Mouse (Mus musculus): ENCODE measurements around the gene Srl. TPM values are rescaled to one million over a fixed set of nuclear protein-coding genes. Genes with fewer than 3 reads are reported as not detected.
"Not testable (repeated sequence)": the region's sequence is repeated elsewhere in the genome, so short reads cannot be mapped to it uniquely, and the experiment has no call there.

Srl gene
- 7.7 and 8.1 TPM in 2 replicates for polyA plus RNA-seq (2012; rRNA removed)

DNA sequence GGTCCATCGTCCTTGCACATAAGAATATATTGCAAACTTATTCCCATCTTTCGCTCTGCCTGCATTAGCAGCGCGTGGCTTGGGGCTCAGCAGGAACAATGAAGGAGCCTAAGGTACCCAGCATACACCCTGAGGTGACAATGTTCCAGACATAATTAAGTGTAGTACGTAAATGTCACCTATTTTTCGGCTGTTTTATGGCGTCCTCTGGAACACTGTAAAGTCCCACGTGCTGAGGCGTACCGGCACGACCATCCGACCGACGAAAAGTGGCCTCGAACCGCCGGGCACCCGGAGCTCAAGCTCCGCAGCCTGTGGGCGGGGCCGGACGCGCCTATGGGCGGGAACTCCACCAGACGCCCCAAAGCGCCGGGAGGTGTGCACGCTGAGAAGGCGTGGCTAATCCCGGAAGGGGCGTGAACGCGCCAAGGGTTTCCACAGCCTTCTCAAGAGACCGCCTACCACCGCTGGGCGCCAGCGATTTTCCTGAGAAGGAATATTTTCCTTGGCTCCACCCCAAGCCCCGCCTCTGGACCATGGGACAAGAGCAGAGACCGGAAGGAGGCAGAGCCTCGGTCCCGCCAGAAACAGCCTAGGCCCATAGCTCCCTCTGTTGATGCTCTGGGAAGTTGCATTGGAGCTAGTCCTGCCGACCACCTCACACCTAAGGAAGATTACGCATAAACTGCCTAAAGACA is at the start of gene Srl:
Gene Srl, minus strand, starts transcription at position 316 of the 698 bp plus-strand sequence.
- DNase-seq (ENCODE audit: extremely low spot score in 1 of 2, low spot score in 1 of 2): peak; percentile 100

DNA sequence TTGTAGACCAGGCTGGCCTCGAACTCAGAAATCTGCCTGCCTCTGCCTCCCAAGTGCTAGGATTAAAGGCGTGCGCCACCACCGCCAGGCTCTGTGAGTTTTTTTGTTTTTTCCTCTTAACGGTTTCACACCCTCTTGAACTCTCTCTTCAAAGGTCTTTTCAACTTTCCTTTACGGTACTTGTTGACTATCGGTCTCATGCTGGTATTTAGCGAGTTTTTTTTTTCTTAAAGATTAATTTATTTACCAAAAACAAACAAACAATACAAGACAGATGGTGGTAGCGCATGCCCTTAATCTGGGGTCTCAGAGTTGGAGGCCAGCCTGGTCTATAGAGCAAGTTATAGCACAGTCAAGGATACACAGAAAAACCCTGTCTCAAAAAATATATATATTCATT is 48.6 kb upstream of the Srl start:
- DNase-seq (ENCODE audit: extremely low spot score in 1 of 2, low spot score in 1 of 2): no peak

DNA sequence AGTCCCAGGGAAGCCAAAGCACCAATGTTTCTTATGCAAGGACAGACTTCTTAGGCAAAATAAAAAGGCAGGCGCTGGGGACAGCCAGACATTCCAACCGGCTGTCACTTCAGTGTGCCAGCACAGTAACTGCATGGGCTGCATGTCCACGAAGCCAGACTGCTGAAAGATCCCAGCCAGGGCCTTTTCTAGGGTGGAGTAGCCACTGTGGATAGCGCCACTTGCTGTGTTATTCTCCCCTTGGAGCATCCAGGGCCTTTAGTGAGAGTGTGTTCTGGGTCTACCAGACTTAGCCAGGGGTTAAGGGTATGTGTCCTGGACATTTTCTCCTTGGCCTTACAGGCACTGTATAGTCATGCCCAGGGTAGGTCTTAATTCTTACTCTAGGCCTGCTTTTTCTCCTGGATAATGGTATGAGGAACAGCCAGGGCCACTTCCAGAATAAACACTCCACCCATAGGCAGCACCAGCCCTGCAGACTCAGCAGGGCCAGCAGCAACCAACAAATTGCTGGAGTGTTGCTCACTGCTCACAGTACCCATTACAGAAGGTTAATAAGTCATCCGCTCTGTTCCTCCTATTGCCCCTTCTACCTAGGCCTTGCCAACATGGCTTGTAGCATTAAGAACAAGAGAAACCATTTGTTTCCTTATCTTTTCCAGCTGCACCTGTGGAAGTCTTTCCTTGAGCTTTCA is 46.0 kb upstream of the Srl start:
- DNase-seq (ENCODE audit: extremely low spot score in 1 of 2, low spot score in 1 of 2): no peak

DNA sequence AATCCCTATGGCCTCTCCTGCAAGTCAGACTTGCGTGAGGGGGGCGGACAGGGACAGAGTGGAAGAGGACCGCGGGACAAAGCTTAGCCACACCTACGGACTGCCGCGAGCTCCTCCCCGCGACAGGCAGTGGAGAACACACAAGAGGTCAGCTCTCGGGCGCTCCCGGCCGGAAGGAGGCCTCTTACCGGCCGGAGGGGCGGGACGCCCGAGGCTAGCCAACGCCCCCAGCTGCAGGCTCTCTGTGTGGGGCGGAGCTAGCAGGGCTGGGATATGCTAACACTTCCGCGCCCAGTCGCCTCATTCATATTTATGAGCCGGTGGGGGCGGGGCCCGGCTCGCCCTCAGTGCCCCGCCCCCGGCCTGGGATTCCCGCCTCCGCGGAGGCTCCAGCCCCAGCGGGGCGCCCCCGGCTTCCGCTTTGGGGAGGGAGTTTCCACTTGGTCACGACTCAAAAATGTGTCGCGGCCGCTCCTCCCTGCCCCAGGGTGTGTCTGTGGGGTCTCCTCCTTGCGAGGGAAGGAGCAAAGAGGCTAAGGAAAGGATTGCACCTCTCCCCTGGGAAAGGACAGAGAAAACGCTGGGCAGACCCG is 45.0 kb upstream of the Srl start:
- DNase-seq (ENCODE audit: extremely low spot score in 1 of 2, low spot score in 1 of 2): peak; percentile 79 to 86

DNA sequence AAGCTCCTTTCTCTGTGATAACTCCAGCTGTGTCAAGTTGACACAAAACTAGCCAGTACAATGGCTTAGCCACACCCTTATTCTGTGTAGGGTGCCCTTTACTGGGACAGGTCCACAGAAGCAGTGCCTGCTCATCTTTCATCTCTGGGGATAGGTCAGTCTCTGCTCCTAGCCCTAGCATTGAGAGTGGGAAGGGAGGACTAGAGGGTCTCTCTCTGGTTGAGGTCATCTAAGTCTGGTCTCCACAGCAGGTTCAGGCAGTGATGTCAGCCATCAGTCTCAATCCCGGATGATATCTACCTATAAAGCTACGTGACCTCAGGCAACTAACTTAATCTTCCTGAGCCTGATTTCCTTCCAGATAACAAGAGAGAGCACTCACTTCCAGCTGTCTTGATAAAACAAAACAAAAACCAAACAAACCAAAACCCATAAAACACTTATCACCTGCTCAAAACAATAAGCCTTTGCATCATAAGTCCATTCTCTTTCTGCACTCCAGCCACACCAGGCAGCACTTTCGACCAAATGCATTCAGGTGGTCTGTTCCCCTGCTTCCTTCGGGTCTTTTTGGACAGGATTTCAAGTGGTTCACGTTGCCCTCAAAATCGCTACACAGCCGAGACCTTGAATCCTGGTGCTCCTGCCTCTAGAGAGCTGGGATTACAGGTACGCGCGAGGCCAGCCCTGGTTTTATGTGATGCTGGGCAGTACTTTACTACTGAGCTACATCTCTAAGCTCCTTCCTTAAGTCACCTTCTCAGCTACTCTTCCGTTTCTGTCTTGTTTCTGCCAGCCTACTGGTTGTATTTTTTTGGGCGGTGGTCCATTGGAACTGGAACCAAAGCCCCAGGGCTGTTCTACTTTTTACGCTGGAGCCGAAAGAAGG is 44.3 kb upstream of the Srl start:
- no peak for DNase-seq (ENCODE audit: extremely low spot score in 1 of 2, low spot score in 1 of 2)

DNA sequence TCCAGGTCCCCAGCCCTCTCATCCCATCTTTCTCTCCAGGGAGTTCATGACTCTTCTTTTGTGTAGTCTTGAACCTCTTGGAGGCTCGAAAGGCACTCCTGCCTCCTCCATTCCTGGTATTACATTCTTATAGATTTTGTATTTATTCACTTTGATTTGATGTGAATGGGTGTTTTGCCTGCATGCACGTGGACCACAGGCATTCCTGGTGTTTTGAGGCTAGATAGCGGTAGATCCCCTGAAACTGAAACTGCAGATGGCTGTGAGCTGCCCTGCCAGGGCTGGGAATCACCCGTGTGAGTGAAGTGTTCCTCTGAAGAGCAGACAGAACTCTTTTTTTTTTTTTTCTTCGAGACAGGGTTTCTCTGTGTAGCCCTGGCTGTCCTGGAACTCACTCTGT is 42.8 kb upstream of the Srl start:
- no peak for DNase-seq (ENCODE audit: extremely low spot score in 1 of 2, low spot score in 1 of 2)

DNA sequence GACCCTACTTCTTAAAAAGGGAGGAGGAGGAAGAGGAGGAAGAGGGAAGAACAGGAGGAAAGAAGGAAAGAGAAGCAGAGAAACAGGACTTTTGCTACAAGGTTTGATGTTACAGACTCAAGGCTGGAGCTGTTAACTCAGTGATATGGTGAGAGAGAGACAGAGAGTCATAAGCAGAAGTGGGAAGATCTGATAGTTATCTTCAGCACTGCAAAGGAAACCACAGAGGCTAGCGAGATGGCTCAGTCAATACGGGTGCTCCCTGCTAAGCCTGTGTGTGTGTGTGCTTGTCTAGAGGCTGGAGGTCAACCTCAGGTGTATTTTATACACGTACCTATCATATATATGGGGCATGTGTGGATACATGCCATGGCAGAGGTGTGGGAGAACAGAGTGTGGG is 42.2 kb upstream of the Srl start:
- DNase-seq (ENCODE audit: extremely low spot score in 1 of 2, low spot score in 1 of 2): no peak

DNA sequence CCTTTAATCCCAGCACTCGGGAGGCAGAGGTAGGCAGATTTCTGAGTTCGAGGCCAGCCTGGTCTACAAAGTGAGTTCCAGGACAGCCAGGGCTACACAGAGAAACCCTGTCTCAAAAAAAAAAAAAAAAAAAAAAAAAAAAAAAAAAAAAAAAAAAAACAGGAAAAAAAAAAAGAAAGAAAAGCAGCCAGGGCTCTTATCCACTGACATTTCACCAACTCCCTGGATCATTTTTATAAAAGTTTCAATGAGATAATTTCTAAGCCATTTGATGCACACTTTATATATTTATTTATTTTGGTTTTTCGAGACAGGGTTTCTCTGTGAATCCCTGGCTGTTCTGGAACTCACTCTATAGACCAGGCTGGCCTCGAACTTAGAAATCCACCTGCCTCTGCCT is 39.6 kb upstream of the Srl start:
- not testable (repeated sequence) for DNase-seq (ENCODE audit: extremely low spot score in 1 of 2, low spot score in 1 of 2)

DNA sequence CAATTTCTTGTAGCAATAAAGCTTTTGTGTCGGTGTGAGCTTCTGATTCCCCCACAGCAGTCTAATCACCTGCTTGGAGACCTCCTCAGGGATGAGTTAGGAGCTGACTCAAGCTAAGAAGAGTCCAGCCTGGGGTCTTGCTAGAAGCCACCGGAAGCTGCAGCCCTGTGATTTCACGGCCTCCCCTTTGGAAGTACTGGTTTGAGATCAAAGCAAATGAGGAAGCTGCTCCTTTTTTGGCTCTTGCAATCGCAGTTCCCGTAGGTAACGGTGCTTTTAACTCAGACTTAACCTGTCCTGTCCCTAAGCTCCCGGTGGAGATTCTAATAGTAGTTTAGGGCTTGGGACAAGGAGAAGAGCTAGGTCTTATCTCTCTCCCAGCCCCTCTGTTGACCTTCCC is 37.0 kb upstream of the Srl start:
- no peak for DNase-seq (ENCODE audit: extremely low spot score in 1 of 2, low spot score in 1 of 2)

DNA sequence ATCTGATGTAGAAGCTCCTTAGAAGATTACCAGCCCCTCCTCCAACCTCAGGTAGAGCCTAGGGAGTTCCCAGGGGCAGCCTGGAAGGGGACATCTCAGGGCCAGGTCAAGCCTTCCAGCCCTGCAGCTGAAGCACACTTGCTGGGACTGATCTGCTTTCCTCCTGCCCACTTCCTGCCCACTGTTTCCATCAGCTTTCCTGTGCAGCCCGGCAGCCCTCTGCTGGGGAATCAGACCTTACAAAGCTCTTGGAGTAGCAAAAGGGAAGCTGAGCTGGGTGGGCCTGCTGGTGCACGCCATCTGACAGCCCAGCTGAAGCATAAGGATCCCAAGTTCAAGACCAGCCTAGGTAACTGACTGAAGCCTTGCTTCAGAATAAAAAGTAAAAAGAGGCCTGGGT is 35.3 kb upstream of the Srl start:
- DNase-seq (ENCODE audit: extremely low spot score in 1 of 2, low spot score in 1 of 2): no peak

DNA sequence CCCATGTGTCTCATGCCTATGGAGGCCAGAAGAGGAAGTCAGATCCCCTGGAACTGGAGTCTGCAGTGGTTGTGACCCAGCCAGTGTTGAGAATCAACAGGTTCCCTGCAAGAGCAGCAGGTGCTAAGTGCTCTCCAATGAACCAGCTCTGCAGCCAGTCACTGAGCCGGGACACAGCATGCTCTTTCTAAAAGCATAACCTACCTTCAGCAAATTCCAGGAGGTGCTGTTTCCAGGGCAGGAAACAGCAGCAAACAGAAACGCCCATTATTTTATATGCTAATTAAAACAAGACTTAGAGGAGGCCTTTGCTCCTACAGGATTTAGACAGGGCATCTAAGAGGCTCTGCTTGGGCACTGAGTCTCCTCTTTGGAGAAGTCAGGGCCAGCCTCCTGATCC is 34.4 kb upstream of the Srl start:
- no peak for DNase-seq (ENCODE audit: extremely low spot score in 1 of 2, low spot score in 1 of 2)

DNA sequence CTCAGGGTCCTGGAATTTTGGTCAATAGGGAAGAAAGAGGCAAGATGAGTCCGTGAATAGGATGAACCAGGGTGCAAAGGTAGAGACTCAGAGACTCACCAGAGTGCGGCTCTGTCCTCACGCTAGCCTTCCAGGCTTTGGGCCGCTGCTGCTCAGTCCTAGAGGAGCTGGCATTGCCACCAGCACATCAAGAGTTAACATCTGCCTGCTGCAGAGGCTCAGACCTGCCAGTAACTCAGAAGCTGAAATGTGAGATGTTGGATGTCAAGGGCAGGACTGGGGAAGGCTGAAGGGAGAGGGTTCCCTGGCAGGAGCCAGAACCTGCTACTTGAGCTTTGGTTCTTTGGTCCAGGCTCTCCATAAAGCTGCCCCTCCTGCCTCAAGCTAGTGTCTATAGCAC is 29.1 kb upstream of the Srl start:
- no peak for DNase-seq (ENCODE audit: extremely low spot score in 1 of 2, low spot score in 1 of 2)

DNA sequence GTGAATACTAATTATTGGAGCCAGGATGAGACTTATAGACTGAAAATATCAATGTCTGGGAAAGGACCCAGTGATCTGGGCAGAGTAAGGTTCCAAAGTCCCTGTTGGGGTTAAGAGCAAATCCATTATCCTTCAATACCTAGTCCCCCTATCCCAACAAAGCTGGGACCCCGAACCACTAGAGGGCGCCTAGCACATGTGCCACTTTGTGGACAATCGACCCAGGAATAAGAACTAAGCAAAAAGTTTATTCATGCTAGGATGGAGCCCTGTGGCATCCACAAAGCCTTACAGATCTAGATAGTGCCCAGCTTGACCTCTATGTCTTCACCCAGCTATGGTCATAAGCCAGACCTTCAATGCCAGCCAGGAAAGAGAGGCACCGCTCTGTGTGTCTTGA is 26.3 kb upstream of the Srl start:
- DNase-seq (ENCODE audit: extremely low spot score in 1 of 2, low spot score in 1 of 2): peak in 1 of 2 experiments; percentile 85

DNA sequence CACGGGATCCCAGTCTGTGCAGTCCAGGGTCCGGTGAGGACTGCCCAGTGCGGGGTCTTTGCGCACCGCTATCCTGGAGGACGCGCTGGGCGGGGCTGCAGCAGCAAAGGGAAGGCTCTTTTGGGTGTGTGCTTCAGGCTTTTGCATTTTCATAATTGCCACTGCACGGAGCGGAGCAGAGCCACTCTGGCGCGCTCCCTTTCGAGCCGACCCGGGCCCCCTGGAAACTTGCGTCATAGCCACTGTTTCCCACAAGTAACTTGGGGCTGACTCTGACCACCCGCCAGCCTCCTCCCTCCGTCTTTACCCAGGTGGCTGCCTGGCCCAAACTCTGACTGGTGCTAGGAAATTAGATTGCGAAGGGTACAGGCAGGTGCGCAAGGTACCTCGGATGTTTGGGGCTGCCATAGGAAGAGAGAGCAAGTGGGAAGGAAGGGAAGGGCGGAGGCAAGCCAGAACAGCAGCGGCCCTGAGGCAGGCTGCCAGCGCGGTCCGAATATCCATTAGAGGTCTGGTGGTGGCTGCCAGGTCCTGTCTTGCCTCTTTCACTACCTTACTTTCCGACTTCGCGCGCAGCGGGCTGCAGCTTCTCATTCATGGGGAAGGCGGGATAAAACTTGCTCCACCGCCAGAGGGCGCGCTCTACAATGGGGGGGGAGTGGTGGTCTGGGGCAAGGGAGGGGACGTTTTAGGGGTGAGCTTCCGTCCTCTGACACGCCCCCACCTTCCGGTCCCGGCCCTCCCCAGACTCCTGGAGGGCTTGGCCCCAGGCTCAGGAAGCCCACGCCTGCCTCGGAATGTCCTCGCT is 18.7 kb upstream of the Srl start:
- peak in 1 of 2 experiments; percentile 42 for DNase-seq (ENCODE audit: extremely low spot score in 1 of 2, low spot score in 1 of 2)

DNA sequence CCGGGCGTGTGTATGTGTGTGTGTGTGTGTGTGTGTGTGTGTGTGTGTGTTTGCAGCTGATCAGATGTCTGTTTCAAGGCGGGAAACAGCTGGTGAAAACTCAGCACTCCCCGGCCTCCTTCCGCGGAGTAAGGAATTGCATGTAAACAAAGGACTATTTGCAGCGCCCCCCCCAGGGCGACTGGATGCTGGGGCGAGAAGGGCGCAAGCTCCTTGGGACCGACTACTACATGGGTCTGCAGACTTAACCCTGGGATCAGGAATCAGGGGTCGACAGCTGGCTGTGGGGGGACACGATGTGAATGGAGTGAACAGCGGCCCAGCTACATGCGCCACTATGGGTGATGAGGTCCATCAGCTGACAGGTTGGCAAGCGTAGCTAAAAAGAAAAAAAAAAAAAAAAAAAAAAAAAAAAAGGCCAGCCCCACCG is 18.1 kb upstream of the Srl start, which contains the start of gene Tfap4:
Gene Tfap4, minus strand, starts transcription at position 140 of the 430 bp plus-strand sequence.
- peak; percentile 74 to 84 for DNase-seq (ENCODE audit: extremely low spot score in 1 of 2, low spot score in 1 of 2)

DNA sequence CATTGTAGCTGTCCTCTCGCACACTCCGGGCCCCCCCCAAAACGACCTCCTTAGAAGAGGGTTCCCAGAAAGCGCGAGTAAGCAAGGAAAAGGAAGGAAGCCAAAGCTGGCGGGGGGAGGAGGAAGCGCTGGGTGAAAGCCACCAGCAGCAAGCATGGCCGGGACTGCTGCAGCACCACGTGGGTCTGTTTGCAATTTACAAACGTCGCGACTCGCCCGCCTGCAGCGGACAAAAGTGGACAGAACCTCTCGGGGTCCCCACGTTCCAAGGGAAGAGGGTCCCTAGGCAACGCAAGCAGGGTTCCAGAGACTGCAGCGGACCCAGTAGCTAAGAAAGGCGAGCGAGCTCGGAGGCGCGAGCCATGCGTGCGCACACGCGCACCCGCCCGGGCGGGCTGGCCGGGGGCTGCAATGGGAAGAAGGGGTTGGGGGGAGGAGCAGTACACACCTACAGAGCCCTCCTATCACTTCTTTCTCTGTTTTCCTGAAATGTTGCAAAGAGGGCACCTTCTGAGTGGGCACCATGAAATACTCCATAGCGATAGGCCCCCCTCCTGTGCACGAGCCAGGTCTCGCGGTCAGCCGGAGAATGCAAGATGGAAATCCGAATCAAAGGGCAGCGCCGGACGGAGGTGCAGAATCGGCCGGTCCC is 17.5 kb upstream of the Srl start:
- peak; percentile 34 to 66 for DNase-seq (ENCODE audit: extremely low spot score in 1 of 2, low spot score in 1 of 2)

DNA sequence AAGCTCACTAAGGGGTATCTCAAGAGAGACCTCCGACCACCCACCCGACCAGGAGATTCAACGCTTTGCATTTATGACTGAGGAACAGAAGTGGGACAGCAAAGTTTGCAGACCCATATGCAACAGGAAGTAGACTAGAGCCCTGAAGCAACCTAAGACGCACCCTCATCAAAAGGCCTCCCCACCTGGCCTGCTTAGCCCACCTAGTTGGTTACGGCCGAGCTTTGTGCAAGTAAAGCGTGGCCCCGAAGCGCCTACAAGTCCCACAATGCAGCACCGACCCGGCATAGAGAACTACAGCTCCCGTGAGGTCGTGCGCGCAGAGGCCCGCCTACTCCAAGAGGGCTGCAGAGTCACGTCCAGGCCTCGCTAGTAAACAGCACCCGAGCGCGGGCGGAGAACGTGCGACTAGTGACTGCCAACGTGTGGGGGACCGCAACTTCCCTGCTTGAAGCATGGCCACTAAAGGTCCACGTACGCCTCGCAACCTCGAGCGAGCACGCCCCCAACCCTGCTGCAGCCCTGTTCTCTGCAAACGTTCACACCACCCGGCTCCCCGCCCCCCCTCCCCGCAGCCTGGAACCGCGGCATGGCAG is 16.9 kb upstream of the Srl start:
- peak; percentile 89 to 94 for DNase-seq (ENCODE audit: extremely low spot score in 1 of 2, low spot score in 1 of 2)

DNA sequence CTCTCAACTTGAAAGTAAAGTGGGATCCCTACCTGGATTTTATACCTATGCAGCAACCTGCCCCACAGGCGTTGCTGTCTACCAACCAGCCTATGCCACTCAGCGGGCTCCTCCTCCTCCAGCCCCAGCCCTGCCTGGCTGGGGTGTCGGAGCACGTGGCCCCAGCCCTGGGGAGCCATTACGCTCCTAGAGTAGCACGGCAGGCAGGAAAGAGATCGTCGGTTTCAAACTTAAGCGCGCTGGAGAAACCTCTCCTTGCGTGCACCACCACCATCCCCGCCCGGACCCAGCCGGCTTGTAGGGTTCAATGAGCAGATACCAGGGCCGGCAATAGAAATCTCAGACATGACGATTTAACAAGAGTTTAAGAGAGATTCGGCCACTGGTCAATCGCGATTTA is 16.3 kb upstream of the Srl start:
- DNase-seq (ENCODE audit: extremely low spot score in 1 of 2, low spot score in 1 of 2): peak; percentile 33 to 64

DNA sequence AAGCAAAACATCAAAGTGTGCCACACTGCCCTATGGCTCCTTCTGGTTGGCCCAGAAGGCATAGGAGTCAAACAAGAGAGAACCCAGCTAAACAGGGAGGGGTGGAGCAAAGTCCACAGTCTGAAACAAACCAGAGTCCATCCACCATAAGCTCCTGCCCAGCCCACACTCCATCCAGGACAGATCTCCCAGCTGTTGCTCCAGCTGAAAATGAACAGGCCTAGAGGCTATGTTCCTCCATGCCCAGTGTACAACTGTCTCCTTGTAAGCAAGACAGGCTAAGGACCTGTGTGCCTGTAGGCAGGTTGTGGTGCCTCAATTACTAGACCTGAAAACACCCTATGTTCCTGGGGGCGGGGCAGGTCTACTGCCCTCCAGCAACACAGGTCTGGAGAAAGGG is 15.5 kb upstream of the Srl start:
- DNase-seq (ENCODE audit: extremely low spot score in 1 of 2, low spot score in 1 of 2): no peak

All from frontal cortex, adult 2 months (tissue).